Mouse (Mus musculus) layer of hippocampus, postnatal 36 days (tissue): ENCODE results near the gene Orm1. TPM values are rescaled to one million over a fixed set of nuclear protein-coding genes. Genes with fewer than 3 reads are reported as not detected.
A peak's percentile ranks its signal among the peaks of the same experiment; 100 is the strongest.

Experiments used
- DNase-seq, 2 experiments: peaks; one replicate each; pipeline ENCODE4 v3.0.0; 2022
- total RNA-seq, 2 experiments: library from RNA; stranded (reverse); gene quantifications; 2 replicates each; pipeline ENCODE4 v1.2.3; 2021

Orm1 gene
- total RNA-seq: not detected

- DNase-seq: no peak
Observed at GRCm38 (mm10) chr4:63344295-63344694, at the start of gene Orm1. Gene Orm1 (plus strand): TSS chr4:63344560.

GRCm38 (mm10) chr4:63295641-63296040, 48.7 kb upstream of the Orm1 start:
- no peak for DNase-seq

- DNase-seq: no peak
Observed at GRCm38 (mm10) chr4:63296263-63296662, 48.1 kb upstream of the Orm1 start.

GRCm38 (mm10) chr4:63296876-63297275, 47.5 kb upstream of the Orm1 start:
- DNase-seq: no peak

- no peak for DNase-seq
Observed at GRCm38 (mm10) chr4:63298191-63298590, 46.2 kb upstream of the Orm1 start.

- DNase-seq: no peak
Observed at GRCm38 (mm10) chr4:63302641-63303040, 41.7 kb upstream of the Orm1 start.

- DNase-seq: peak; percentile 82 to 85
Observed at GRCm38 (mm10) chr4:63307175-63308062, 36.9 kb upstream of the Orm1 start.

GRCm38 (mm10) chr4:63308316-63308715, 36.0 kb upstream of the Orm1 start:
- DNase-seq: no peak

GRCm38 (mm10) chr4:63310247-63310855, 34.0 kb upstream of the Orm1 start:
- DNase-seq: no peak

GRCm38 (mm10) chr4:63311426-63311825, 32.9 kb upstream of the Orm1 start:
- no peak for DNase-seq

- no peak for DNase-seq
Observed at GRCm38 (mm10) chr4:63314063-63314462, 30.3 kb upstream of the Orm1 start.

GRCm38 (mm10) chr4:63316076-63316746, 28.1 kb upstream of the Orm1 start:
- no peak for DNase-seq

- peak; percentile 43 to 53 for DNase-seq
Observed at GRCm38 (mm10) chr4:63319566-63319965, 24.8 kb upstream of the Orm1 start.

GRCm38 (mm10) chr4:63323275-63323815, 21.0 kb upstream of the Orm1 start:
- no peak for DNase-seq

- DNase-seq: no peak
Observed at GRCm38 (mm10) chr4:63333403-63333802, 11.0 kb upstream of the Orm1 start.

- no peak for DNase-seq
Observed at GRCm38 (mm10) chr4:63338414-63339076, 5.8 kb upstream of the Orm1 start.

GRCm38 (mm10) chr4:63342491-63342890, 1.9 kb upstream of the Orm1 start:
- no peak for DNase-seq

GRCm38 (mm10) chr4:63343608-63344007, 752 bp upstream of the Orm1 start:
- no peak for DNase-seq

- DNase-seq: no peak
Observed at GRCm38 (mm10) chr4:63345261-63345660, 901 bp downstream of the Orm1 start.

- no peak for DNase-seq
Observed at GRCm38 (mm10) chr4:63346659-63347058, 2.3 kb downstream of the Orm1 start.

GRCm38 (mm10) chr4:63348524-63348923, 4.2 kb downstream of the Orm1 start:
- DNase-seq: no peak

- DNase-seq: no peak
Observed at GRCm38 (mm10) chr4:63355877-63356665, 11.7 kb downstream of the Orm1 start, which contains the start of gene Orm3. Gene Orm3 (plus strand): TSS chr4:63356162.
